Mouse (Mus musculus): ENCODE measurements around the gene Mboat2. TPM values are rescaled to one million over a fixed set of nuclear protein-coding genes. Genes with fewer than 3 reads are reported as not detected.

Gene Mboat2
- polyA plus RNA-seq, 1 experiment, result 9.7 TPM

- no peaks in the 10 kb centered on the region for H3K36me3 ChIP-seq (ENCODE audit: control insufficient read depth, insufficient read depth, low read length)
- no peak overlapping the region for H3K4me3 ChIP-seq (ENCODE audit: control insufficient read depth, low read depth, low read length)
- no peaks in the 10 kb centered on the region for H3K27me3 ChIP-seq (ENCODE audit: control insufficient read depth, insufficient read depth, low read length)
- peaks cover 2% of the 10 kb centered on the region; the same call in 1 of the 2 replicates for H3K4me1 ChIP-seq (ENCODE audit: control insufficient read depth, insufficient read depth, low read length)
- H3K27ac ChIP-seq (ENCODE audit: control insufficient read depth, insufficient read depth, low read depth, low read length), result no peak overlapping the region
- TF ChIP-seq POLR2A (IDR thresholded peaks at IDR 0.05; ENCODE audit: control insufficient read depth, low read depth, low read length) (no peak), CTCF (IDR thresholded peaks at IDR 0.05; ENCODE audit: control insufficient read depth, insufficient read depth, insufficient replicate concordance, low read depth, low read length) (no peak)
Measured at GRCm38 (mm10) chr12:24860436-24860835, 29.8 kb downstream of the Mboat2 start.

GRCm38 (mm10) chr12:24863762-24864161 lies 33.1 kb downstream of the Mboat2 start:
- Histone ChIP-seq H3K27me3 (ENCODE audit: control insufficient read depth, insufficient read depth, low read length) (no peaks in the 10 kb centered on the region), H3K4me3 (ENCODE audit: control insufficient read depth, low read depth, low read length) (no peak overlapping the region), H3K4me1 (ENCODE audit: control insufficient read depth, insufficient read depth, low read length) (no peaks in the 10 kb centered on the region; the same call in 1 of the 2 replicates), H3K27ac (ENCODE audit: control insufficient read depth, insufficient read depth, low read depth, low read length) (no peak overlapping the region), H3K36me3 (ENCODE audit: control insufficient read depth, insufficient read depth, low read length) (no peaks in the 10 kb centered on the region)
- TF ChIP-seq POLR2A (IDR thresholded peaks at IDR 0.05; ENCODE audit: control insufficient read depth, low read depth, low read length), result no peak
- TF ChIP-seq CTCF (IDR thresholded peaks at IDR 0.05; ENCODE audit: control insufficient read depth, insufficient read depth, insufficient replicate concordance, low read depth, low read length), result no peak

- no peak overlapping the region for H3K27ac ChIP-seq (ENCODE audit: control insufficient read depth, insufficient read depth, low read depth, low read length)
- no peak overlapping the region for H3K4me3 ChIP-seq (ENCODE audit: control insufficient read depth, low read depth, low read length)
- no peaks in the 10 kb centered on the region; the same call in 1 of the 2 replicates for H3K4me1 ChIP-seq (ENCODE audit: control insufficient read depth, insufficient read depth, low read length)
- H3K27me3 ChIP-seq (ENCODE audit: control insufficient read depth, insufficient read depth, low read length), result no peaks in the 10 kb centered on the region
- H3K36me3 ChIP-seq (ENCODE audit: control insufficient read depth, insufficient read depth, low read length), result no peaks in the 10 kb centered on the region
- TF ChIP-seq CTCF (IDR thresholded peaks at IDR 0.05; ENCODE audit: control insufficient read depth, insufficient read depth, insufficient replicate concordance, low read depth, low read length) (no peak), POLR2A (IDR thresholded peaks at IDR 0.05; ENCODE audit: control insufficient read depth, low read depth, low read length) (no peak)
Measured at GRCm38 (mm10) chr12:24866645-24867044, 36.0 kb downstream of the Mboat2 start.

GRCm38 (mm10) chr12:24868694-24869093 lies 38.0 kb downstream of the Mboat2 start:
- H3K4me1 ChIP-seq (ENCODE audit: control insufficient read depth, insufficient read depth, low read length), result no peaks in the 10 kb centered on the region; the same call in 1 of the 2 replicates
- H3K36me3 ChIP-seq (ENCODE audit: control insufficient read depth, insufficient read depth, low read length), result no peaks in the 10 kb centered on the region
- no peaks in the 10 kb centered on the region for H3K27me3 ChIP-seq (ENCODE audit: control insufficient read depth, insufficient read depth, low read length)
- H3K4me3 ChIP-seq (ENCODE audit: control insufficient read depth, low read depth, low read length), result no peak overlapping the region
- no peak overlapping the region for H3K27ac ChIP-seq (ENCODE audit: control insufficient read depth, insufficient read depth, low read depth, low read length)
- TF ChIP-seq CTCF (IDR thresholded peaks at IDR 0.05; ENCODE audit: control insufficient read depth, insufficient read depth, insufficient replicate concordance, low read depth, low read length) (no peak), POLR2A (IDR thresholded peaks at IDR 0.05; ENCODE audit: control insufficient read depth, low read depth, low read length) (no peak)

GRCm38 (mm10) chr12:24869231-24869630 lies 38.6 kb downstream of the Mboat2 start:
- no peaks in the 10 kb centered on the region; the same call in 1 of the 2 replicates for H3K4me1 ChIP-seq (ENCODE audit: control insufficient read depth, insufficient read depth, low read length)
- H3K36me3 ChIP-seq (ENCODE audit: control insufficient read depth, insufficient read depth, low read length), result no peaks in the 10 kb centered on the region
- TF ChIP-seq POLR2A (IDR thresholded peaks at IDR 0.05; ENCODE audit: control insufficient read depth, low read depth, low read length), result no peak
- TF ChIP-seq CTCF (IDR thresholded peaks at IDR 0.05; ENCODE audit: control insufficient read depth, insufficient read depth, insufficient replicate concordance, low read depth, low read length), result no peak
- H3K27ac ChIP-seq (ENCODE audit: control insufficient read depth, insufficient read depth, low read depth, low read length), result no peak overlapping the region
- H3K4me3 ChIP-seq (ENCODE audit: control insufficient read depth, low read depth, low read length), result no peak overlapping the region
- H3K27me3 ChIP-seq (ENCODE audit: control insufficient read depth, insufficient read depth, low read length), result no peaks in the 10 kb centered on the region

GRCm38 (mm10) chr12:24870901-24871300 lies 40.2 kb downstream of the Mboat2 start:
- no peak overlapping the region for H3K4me3 ChIP-seq (ENCODE audit: control insufficient read depth, low read depth, low read length)
- no peak overlapping the region for H3K27ac ChIP-seq (ENCODE audit: control insufficient read depth, insufficient read depth, low read depth, low read length)
- H3K27me3 ChIP-seq (ENCODE audit: control insufficient read depth, insufficient read depth, low read length), result no peaks in the 10 kb centered on the region
- no peaks in the 10 kb centered on the region for H3K36me3 ChIP-seq (ENCODE audit: control insufficient read depth, insufficient read depth, low read length)
- TF ChIP-seq CTCF (IDR thresholded peaks at IDR 0.05; ENCODE audit: control insufficient read depth, insufficient read depth, insufficient replicate concordance, low read depth, low read length) (no peak), POLR2A (IDR thresholded peaks at IDR 0.05; ENCODE audit: control insufficient read depth, low read depth, low read length) (no peak)
- H3K4me1 ChIP-seq (ENCODE audit: control insufficient read depth, insufficient read depth, low read length), result no peaks in the 10 kb centered on the region; the same call in 1 of the 2 replicates

GRCm38 (mm10) chr12:24872264-24872663 lies 41.6 kb downstream of the Mboat2 start:
- TF ChIP-seq CTCF (IDR thresholded peaks at IDR 0.05; ENCODE audit: control insufficient read depth, insufficient read depth, insufficient replicate concordance, low read depth, low read length) (no peak), POLR2A (IDR thresholded peaks at IDR 0.05; ENCODE audit: control insufficient read depth, low read depth, low read length) (no peak)
- H3K27me3 ChIP-seq (ENCODE audit: control insufficient read depth, insufficient read depth, low read length), result no peaks in the 10 kb centered on the region
- H3K4me1 ChIP-seq (ENCODE audit: control insufficient read depth, insufficient read depth, low read length), result no peaks in the 10 kb centered on the region

GRCm38 (mm10) chr12:24872689-24873088 lies 42.0 kb downstream of the Mboat2 start:
- TF ChIP-seq POLR2A (IDR thresholded peaks at IDR 0.05; ENCODE audit: control insufficient read depth, low read depth, low read length) (no peak), CTCF (IDR thresholded peaks at IDR 0.05; ENCODE audit: control insufficient read depth, insufficient read depth, insufficient replicate concordance, low read depth, low read length) (no peak)
- Histone ChIP-seq H3K36me3 (ENCODE audit: control insufficient read depth, insufficient read depth, low read length) (no peaks in the 10 kb centered on the region), H3K4me3 (ENCODE audit: control insufficient read depth, low read depth, low read length) (no peak overlapping the region), H3K27ac (ENCODE audit: control insufficient read depth, insufficient read depth, low read depth, low read length) (no peak overlapping the region), H3K27me3 (ENCODE audit: control insufficient read depth, insufficient read depth, low read length) (no peaks in the 10 kb centered on the region), H3K4me1 (ENCODE audit: control insufficient read depth, insufficient read depth, low read length) (no peaks in the 10 kb centered on the region)

More at GRCm38 (mm10) chr12:24872264-24872663, 41.6 kb downstream of the Mboat2 start:
- no peaks in the 10 kb centered on the region for H3K36me3 ChIP-seq (ENCODE audit: control insufficient read depth, insufficient read depth, low read length)
- H3K27ac ChIP-seq (ENCODE audit: control insufficient read depth, insufficient read depth, low read depth, low read length), result no peak overlapping the region
- H3K4me3 ChIP-seq (ENCODE audit: control insufficient read depth, low read depth, low read length), result no peak overlapping the region
